Mouse (Mus musculus) C2C12 (cell line): ENCODE data around the gene Nes. TPM values are rescaled to one million over a fixed set of nuclear protein-coding genes. Genes with fewer than 3 reads are reported as not detected.

ENCODE experiments used
- H3K27me3 ChIP-seq: one replicate; pipeline ENCODE4 v1.6.1; 2011; ENCODE audit not compliant: control insufficient read depth, insufficient read depth, insufficient read length
- H3K36me3 ChIP-seq: one replicate; pipeline ENCODE4 v1.6.1; 2011; ENCODE audit not compliant: control insufficient read depth, insufficient read depth
- H3K4me3 ChIP-seq: one replicate; pipeline ENCODE4 v1.5.1; 2011; ENCODE audit warnings: mild to moderate bottlenecking, control low read depth; ENCODE audit not compliant: poor library complexity, insufficient read depth, severe bottlenecking
- H3K79me2 ChIP-seq: one replicate; pipeline ENCODE4 v1.6.1; 2011; ENCODE audit not compliant: control insufficient read depth, insufficient read depth
- H3K79me3 ChIP-seq: one replicate; pipeline ENCODE4 v1.6.1; 2011; ENCODE audit warnings: low read depth, control low read depth
- H3ac ChIP-seq: one replicate; pipeline ENCODE3; 2011; ENCODE audit warnings: low read depth; ENCODE audit not compliant: control insufficient read depth, insufficient read length
- CEBPB ChIP-seq: IDR thresholded peaks from one replicate; pipeline ENCODE4 v1.6.1; 2011; ENCODE audit warnings: low read depth, mild to moderate bottlenecking, control low read depth, moderate library complexity
- CTCF ChIP-seq: IDR thresholded peaks from one replicate; pipeline ENCODE4 v1.5.1; 2011; ENCODE audit not compliant: control insufficient read depth, insufficient read depth, insufficient read length
- FOSL1 ChIP-seq: IDR thresholded peaks from one replicate; pipeline ENCODE4 v1.8.0; 2011; ENCODE audit warnings: mild to moderate bottlenecking, low read length; ENCODE audit not compliant: poor library complexity, insufficient read depth, severe bottlenecking
- MAX ChIP-seq: IDR thresholded peaks from one replicate; pipeline ENCODE4 v1.6.1; 2011; ENCODE audit warnings: mild to moderate bottlenecking, control low read depth
- MYOD1 ChIP-seq: IDR thresholded peaks from one replicate; pipeline ENCODE4 v1.6.1; 2011; ENCODE audit warnings: low read depth; ENCODE audit not compliant: control insufficient read depth, insufficient read length
- MYOG ChIP-seq: IDR thresholded peaks from one replicate; pipeline ENCODE4 v1.6.1; 2011; ENCODE audit not compliant: control insufficient read depth, insufficient read length; ENCODE audit errors: extremely low read depth
- USF1 ChIP-seq: IDR thresholded peaks from one replicate; pipeline ENCODE4 v1.6.1; 2011; ENCODE audit warnings: low read depth, mild to moderate bottlenecking, control low read depth, moderate library complexity
- polyA plus RNA-seq: library from polyadenylated mRNA; unstranded; fragments of >200 nt; fragmentation: generic; extraction: Trizol; gene quantifications from one replicate; pipeline ENCODE4 v1.2.1, GENCODE M21; 2012; ENCODE audit warnings: missing spikeins

The Nes gene
- polyA plus RNA-seq, 1 experiment: 158 TPM

DNA sequence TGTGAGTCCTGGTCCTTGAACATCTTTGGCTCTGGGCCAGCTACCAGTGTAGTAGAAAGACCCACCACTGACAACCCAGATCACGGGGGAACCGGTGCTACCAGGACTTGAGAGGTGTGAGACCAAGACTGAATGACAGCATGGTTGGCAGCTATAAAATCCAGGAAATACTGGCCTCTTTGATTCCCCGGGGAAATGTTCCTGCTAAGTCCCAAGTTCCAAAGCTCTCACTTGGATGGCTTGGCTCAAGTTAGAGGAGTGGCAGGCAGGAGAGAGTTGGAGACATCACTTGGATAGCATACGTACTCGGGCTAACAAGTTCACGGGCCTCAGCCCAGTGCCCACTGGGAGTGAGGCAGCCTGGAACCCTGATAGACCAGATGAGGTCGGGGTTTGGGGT, 27.3 kb upstream of the Nes start:
- H3K79me3 ChIP-seq: peaks cover 2% of the 10 kb centered on the region
- H3K79me2 ChIP-seq: peaks cover 9% of the 10 kb centered on the region
- H3K36me3 ChIP-seq: peaks cover 54% of the 10 kb centered on the region
- no peak overlapping the region for H3K4me3 ChIP-seq
- H3K27me3 ChIP-seq: no peaks in the 10 kb centered on the region
- TF ChIP-seq MAX (no peak), FOSL1 (no peak), MYOG (no peak), CEBPB (no peak)
- H3ac ChIP-seq: no peak overlapping the region

DNA sequence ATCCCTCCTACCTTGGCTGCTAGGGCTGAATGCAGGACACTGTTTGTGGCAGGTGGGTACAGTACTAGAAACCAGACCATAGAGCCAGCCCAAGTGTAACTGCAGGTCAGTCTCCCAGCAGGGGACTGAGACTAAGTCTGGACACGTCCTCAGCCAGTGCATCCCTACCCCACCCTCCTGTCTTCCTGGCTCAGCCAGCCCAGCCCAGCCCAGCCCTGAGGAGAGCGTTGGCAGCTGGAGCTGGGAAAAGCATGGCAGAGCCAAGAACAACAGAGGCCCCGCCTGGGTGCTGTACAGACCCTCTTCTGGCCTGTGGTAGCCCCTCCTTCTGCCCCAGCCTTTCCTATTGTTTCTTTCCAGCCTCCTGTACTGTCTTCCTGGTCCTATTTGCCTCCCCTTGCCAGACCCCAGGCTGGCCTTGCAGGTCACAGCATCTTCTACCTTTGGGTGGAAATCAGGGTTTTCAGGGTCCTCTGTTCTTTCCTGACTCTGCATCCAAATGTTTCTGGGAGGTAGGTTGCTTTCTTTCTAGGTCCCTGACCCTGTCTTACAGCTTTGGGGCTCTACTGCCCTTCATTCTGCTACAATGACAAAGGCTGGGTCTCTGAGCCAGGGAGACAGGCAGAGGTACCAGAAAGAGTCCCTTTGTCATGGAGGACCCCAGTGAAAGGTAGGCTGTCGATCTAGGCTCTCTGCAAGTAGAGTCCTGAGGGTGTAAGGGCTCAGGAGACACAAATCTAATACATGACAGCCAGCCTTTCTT, 25.9 kb upstream of the Nes start:
- Histone ChIP-seq H3K4me3 (no peak overlapping the region), H3ac (no peak overlapping the region), H3K79me2 (no peaks in the 10 kb centered on the region), H3K27me3 (no peaks in the 10 kb centered on the region), H3K36me3 (peaks cover 41% of the 10 kb centered on the region), H3K79me3 (no peaks in the 10 kb centered on the region)
- TF ChIP-seq USF1 (no peak), CEBPB (no peak), MYOG (no peak), CTCF (no peak), FOSL1 (no peak), MYOD1 (no peak), MAX (no peak)

DNA sequence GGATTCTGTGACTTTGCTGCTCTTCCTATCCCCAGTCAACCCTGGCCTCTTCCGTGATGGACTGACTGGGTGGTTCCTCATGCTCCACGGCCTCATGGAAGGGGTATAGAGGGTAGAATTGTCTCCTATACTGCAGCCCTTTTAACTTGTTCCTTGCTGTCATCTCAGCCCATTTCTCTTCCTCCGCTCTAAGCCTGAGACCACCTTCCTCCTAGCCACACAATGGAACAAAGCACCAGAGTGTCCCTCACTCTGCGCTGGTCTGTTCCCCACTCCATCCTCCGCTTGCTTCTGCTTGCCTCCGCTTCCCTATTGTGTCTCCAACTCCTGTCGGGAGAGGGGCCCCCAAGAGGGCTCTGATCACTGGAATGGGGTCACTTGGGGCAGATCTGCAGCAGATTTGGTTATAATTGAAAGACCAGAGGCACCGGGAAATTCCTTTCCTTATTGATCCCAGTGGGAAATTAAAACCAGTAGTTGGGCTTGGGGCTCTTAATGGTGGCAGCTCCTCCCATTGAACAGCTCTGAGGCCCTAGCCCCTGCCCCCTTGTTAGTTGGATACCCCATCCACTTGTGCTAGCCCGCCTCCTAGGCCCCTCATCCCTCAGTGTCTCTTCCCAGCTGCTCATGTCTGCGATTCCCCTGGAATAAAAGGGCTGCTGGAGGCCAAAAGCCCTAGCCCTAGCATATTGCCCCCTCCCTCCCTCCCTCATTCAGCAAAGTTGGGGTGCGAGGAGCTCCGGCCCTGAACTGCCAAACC, 24.9 kb upstream of the Nes start:
- H3K79me3 ChIP-seq: no peaks in the 10 kb centered on the region
- H3K4me3 ChIP-seq: no peak overlapping the region
- H3ac ChIP-seq: no peak overlapping the region
- H3K36me3 ChIP-seq: peaks cover 31% of the 10 kb centered on the region
- TF ChIP-seq CEBPB: no peak
- H3K79me2 ChIP-seq: no peaks in the 10 kb centered on the region
- H3K27me3 ChIP-seq: no peaks in the 10 kb centered on the region

DNA sequence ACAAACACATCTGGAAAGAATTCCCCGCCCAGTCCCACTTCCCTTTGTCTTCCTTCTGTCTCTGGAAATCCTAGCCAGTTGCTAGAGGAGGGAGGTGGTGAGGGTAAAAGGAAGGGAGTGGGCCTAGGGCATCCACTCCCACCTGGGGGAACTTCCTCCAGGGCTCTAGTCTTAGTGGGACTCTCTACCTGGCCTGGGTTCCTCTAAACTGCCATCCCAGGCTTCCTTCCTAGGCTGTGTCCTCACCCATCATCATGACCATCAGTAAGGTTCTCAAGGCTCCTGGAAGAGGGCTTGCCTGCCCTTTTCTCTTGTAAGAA, 24.4 kb upstream of the Nes start:
- Histone ChIP-seq H3K79me2 (no peaks in the 10 kb centered on the region), H3K4me3 (no peak overlapping the region), H3K36me3 (peaks cover 27% of the 10 kb centered on the region), H3ac (no peak overlapping the region), H3K79me3 (no peaks in the 10 kb centered on the region), H3K27me3 (no peaks in the 10 kb centered on the region)
- TF ChIP-seq CEBPB (no peak), MAX (no peak), USF1 (no peak), MYOG (no peak), FOSL1 (no peak), CTCF (no peak), MYOD1 (no peak)

DNA sequence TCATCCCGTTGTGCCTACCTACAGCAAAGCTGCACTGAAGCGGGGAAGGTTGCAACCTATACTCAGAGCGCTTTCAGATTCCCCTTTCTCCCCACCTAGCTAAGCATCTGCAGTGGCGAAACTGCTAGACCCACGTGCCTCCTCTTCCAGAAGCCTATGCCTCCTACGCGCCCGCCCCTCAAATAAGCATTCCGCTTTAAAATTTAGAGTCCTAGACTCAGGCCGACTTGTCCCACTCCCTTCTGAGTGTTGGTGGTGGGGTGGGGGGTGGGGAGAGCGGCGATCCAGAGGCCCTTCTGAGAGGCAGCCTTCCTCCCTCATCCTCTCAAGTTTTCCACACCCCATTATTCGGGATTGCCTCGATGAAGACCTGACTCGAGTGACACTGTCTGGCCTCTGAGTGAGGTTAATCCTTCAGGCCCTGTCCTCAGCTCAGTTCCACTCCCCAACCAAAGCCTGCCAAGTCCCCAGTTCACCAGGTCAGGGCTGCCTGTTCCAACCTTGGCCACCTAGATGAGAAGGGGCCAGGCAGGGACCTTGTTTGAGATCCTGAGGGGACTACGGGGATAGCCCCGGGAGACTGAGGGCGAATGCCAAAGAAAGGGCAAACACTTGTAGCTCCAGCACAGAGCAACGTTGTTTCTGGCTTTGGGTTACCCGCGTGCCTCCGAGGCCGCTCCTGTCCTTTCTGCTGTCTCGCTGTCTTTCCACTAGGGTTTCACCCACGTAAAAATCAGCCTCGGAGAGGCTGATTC, 23.6 kb upstream of the Nes start:
- Histone ChIP-seq H3K79me2 (no peaks in the 10 kb centered on the region), H3K36me3 (peaks cover 21% of the 10 kb centered on the region), H3K79me3 (no peaks in the 10 kb centered on the region), H3K27me3 (no peaks in the 10 kb centered on the region), H3ac (no peak overlapping the region), H3K4me3 (no peak overlapping the region)
- no peak for TF ChIP-seq CTCF
- TF ChIP-seq MYOG: no peak
- TF ChIP-seq MAX: no peak
- no peak for TF ChIP-seq CEBPB
- no peak for TF ChIP-seq USF1
- no peak for TF ChIP-seq MYOD1
- no peak for TF ChIP-seq FOSL1

GRCm38 (mm10) chr3:87947811-87948199, 23.1 kb upstream of the Nes start:
- H3K4me3 ChIP-seq: no peak overlapping the region
- no peaks in the 10 kb centered on the region for H3K79me3 ChIP-seq
- no peak overlapping the region for H3ac ChIP-seq
- no peaks in the 10 kb centered on the region for H3K27me3 ChIP-seq
- TF ChIP-seq CEBPB (no peak), FOSL1 (no peak), MAX (no peak), CTCF (no peak), MYOG (no peak), USF1 (no peak), MYOD1 (no peak)
- no peaks in the 10 kb centered on the region for H3K79me2 ChIP-seq
- H3K36me3 ChIP-seq: peaks cover 15% of the 10 kb centered on the region
